Mouse (Mus musculus): ENCODE measurements around the gene Sgcd.

The Sgcd gene

GRCm38 (mm10) chr11:46924946-46925345, 1063.8 kb downstream of the Sgcd start:
- no peak for DNase-seq

DNA sequence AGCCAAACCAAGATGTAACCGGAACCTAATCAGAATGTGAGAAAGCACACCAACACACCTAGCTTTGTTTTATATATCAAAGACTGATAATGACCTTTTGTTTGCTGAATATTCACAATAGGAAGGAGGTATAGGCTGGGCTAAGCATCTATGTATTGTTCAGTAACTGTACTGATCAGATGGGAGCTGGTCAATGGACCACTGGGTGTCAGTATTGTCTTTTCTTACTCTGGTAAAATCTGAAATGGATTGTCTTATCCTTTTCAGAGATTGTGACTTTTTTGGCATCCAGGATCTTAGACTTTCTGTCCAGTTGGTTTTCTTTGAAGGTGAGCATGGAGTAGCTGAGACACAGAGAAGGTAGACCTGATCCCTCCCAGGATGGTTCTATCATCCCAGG, 1068.5 kb downstream of the Sgcd start:
- no peak for DNase-seq

DNA sequence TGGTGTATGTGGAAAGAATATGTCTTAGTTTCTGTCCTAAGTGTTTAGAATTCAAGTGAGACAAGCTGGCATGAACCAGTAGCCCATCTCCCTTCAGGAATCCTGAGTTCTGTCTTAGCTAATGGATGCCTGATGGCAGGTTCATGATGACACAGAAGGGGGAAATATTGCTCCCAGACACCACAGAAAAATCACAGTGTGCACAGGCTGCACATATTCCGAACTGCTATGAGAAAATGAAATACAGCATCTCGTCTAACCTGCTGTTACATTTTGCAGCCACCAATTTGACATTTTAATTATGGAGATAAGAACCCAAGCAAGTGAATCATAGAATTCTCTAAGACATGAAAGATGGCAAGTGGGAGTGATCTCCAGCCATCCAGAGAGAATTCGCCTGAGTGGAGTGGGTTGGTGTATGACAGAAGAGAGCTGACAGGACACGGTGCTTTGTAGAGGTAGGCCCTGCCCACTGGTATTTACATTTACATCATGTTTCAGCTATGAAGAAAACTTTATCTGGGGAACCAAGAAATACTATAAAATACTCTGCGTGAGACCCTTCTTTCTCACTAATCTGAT, 1076.0 kb downstream of the Sgcd start:
- no peak for DNase-seq

DNA sequence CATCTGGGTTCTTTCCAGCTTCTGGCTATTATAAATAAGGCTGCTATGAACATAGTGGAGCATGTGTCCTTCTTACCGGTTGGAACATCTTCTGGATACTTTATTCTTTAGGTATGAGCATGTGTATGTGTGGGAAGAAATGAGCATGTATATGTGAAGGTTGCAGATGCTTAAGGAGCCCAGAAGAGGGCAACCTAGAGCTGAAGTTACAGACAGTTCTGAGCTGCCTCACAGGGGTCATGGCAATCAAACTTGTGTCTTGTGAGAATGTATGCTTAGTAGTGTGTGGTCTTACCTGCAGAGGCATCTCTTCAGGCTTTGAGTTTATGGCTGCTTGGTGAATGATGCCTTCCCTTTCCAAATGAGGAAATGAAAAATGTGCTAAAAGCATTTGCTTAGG, 1084.5 kb downstream of the Sgcd start:
- no peak for DNase-seq

GRCm38 (mm10) chr11:46889093-46889492, 1099.7 kb downstream of the Sgcd start:
- DNase-seq, result no peak

DNA sequence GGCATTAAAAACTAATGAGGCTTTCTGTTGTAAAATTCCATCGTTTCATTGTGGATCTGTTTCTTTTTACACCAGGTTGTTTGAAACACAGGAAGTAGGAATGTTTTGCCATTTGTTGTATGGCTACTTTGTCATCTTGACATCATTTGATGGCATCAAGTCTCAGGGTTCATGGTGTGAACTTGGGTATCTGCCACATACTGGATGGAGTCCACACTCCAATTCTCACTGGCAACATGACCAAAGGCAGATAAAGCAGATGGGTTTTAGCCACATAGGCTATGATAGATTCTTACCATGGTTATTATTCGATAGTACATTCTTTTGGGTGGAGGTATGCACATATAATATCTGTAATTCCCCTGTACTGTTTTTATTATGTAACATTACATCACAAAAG, 1106.3 kb downstream of the Sgcd start:
- DNase-seq, result no peak

DNA sequence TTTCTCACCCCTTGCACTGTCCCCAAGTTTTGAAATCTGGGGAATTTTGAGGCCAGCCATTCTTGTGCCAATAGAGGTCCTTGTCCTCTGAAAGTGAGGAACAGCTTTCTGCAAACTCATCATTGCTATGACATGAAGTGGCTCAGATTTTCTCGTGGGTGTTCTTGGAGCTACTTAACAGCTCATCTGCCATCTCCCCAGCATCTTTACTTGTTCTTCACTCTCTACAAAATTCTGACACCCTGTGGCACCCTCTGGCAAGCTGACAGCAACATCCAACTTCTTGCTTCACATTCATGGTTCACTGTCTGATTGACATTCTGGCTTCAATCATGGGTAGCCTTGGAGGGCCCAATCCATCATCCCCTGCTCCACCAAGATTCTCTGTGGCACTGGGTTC, 1113.0 kb downstream of the Sgcd start:
- no peak for DNase-seq

- DNase-seq, result no peak
Observed at GRCm38 (mm10) chr11:46868594-46868993, 1120.2 kb downstream of the Sgcd start.

DNA sequence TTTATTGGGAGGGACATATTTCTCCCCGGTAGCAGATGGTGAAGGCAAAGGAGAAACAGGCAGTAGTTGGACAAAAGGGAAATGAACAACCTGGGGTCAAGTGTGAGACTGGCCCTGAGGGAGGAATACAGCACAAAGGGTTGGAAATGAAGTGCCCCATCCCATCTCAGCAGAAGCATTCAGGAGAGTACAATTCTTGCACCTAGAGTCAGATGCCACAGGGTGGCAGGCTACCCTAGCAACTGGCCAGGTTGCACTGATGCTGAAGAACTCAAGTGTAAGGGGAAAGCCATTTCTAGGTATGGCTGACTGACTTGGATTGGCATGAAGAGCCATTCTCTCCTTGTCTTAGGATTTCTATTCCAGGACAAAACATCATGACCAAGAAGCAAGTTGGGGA, 1124.0 kb downstream of the Sgcd start:
- peak; percentile 1 for DNase-seq

- DNase-seq, result no peak
Observed at GRCm38 (mm10) chr11:46848221-46848971, 1140.4 kb downstream of the Sgcd start.

DNA sequence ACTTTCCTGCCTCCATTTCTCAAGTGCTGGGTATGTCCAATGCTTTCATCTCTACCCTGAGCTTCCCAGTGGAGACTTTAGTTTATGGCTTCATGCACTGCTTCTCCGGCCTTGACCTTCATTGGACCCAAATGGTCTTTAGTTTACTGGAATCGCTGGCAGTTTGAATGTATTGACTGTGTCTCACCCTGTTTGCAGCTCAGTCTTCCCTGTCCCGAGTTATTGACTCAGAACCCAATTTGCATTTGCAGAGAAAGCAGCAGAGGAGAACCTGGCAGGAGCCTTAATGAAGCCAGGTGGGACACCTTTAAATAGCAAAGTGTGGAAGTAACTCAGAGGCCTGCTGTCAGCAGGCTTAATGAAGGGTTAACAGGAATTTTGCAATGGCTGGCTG, 1140.9 kb downstream of the Sgcd start:
- DNase-seq, result no peak

- no peak for DNase-seq
Observed at GRCm38 (mm10) chr11:46846661-46847060, 1142.1 kb downstream of the Sgcd start.

All from cerebellum, adult 8-10 months (tissue).